Mouse (Mus musculus) gastrocnemius, adult 8-10 months (tissue): Measurements from ENCODE around the gene Acvr1b. TPM values are rescaled to one million over a fixed set of nuclear protein-coding genes. Genes with fewer than 3 reads are reported as not detected.

ENCODE experiments used
- DNase-seq, 2 experiments: peaks; one replicate each; pipeline ENCODE4 v3.0.0; 2022; ENCODE audit warnings: low spot score in 2 of 2
- total RNA-seq, 4 experiments: library from RNA; stranded (reverse); gene quantifications; 2 replicates each; pipeline ENCODE4 v1.2.4; 2022

Acvr1b gene
- total RNA-seq, 4 experiments from 2014 or later = 33.0 to 44.0 (median 39.4) TPM

GRCm38 (mm10) chr15:101196079-101196795, 22.4 kb downstream of the Acvr1b start:
- no peak for DNase-seq

DNA sequence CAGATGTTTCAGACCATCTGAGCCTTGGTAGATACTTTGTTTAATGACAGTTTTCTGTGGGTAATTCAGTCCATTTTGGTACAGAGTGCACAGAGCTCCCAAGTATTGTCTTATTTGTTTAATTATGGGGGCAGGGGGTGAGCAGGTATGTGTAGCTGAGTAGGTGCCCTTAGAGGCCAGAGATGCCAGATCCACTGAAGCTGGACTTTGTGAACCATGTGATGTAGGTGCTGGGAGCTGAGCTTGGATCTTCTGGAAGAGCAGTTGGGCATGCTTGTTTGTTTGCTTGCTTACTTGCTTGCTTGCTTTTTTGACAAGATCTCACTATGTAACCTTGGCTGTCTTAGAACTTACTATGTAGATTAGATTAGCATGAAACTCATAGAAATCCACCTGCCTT, 23.1 kb downstream of the Acvr1b start:
- no peak for DNase-seq

GRCm38 (mm10) chr15:101197497-101198179, 23.8 kb downstream of the Acvr1b start:
- DNase-seq = no peak

DNA sequence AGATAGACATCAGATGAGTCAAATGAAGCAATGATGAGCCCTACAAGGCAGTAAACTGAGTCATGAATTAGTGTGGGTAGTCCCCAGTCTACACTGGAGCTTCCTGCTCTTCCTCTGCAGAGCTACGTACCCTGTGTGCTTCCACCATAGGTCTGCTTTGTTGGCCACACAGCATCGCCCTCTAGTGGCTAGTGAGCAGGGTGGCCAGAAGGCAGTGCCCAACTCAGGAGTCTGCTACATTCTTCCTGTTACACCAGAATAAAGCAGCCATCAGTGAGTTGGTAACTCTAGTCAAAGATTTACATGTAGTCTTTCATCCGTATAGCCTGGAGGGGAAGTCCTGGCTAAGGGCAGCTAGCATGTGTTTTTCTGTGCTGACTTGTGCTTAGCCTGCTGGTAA, 24.4 kb downstream of the Acvr1b start:
- DNase-seq = peak in 1 of 2 experiments; percentile 54

GRCm38 (mm10) chr15:101198850-101199249, 25.0 kb downstream of the Acvr1b start:
- DNase-seq = no peak

DNA sequence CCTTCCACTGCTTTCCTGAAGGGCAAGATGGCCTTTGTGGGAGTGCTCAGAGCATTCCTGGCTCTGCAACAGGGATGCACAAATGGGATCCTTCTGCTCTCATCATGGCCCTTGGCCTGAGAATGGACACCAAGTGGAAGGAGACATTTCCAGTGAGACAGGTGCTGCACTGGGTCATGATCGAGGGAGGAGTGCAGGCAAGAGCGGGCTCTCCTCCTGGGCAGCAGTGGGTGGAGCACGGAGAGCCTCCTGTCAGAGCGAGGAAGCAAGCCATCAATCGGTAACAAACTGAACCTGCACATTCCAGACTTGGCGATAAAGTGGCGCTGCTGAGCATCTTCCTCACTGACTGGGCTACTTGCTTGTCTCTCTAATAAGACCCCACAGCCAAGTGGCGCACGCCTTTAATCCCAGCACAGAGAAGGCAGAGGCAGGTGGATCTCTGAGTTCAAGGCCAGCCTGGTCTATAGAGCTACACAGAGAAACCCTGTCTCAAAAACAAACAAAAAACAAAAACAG, 27.0 kb downstream of the Acvr1b start:
- no peak for DNase-seq

DNA sequence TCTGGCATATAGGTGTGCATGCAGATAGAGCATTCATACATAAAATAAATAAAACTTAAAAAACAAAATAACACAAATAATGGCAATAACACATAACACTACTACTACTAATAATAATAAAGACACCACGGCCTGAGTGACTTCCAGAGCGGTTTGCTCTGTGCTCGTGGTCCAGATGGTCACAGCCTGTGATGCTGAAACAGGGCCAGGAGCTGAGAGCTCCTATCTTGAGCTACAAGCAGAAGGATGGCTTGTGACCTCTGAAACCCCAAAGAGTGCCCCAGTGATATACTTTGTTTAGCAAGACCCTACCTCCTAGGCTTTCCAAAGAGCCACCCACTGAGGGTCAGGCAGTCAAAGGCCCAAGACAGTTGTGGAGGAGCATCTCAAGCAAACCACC, 27.5 kb downstream of the Acvr1b start:
- DNase-seq = no peak

- DNase-seq = no peak
Observed at GRCm38 (mm10) chr15:101203673-101204072, 29.8 kb downstream of the Acvr1b start.

DNA sequence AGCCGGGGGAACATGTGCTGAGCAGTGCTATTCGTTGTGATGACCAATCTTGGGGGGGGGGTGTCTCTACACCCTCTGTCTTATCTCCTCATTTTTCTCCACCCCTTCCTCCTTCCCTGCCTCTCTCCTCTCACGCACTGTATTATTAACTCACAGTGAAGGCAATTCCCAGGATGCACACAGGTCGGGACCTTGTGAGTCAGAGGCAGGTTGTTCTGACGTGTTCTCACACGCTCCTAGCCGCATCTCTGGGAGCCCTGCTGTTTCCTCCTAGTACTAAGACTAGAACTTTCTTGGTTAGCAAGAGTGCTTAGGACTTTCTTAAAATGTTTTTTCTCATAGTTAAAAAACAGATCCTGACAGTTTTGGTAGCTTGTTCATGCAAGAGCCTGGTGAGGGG, 30.9 kb downstream of the Acvr1b start:
- no peak for DNase-seq

DNA sequence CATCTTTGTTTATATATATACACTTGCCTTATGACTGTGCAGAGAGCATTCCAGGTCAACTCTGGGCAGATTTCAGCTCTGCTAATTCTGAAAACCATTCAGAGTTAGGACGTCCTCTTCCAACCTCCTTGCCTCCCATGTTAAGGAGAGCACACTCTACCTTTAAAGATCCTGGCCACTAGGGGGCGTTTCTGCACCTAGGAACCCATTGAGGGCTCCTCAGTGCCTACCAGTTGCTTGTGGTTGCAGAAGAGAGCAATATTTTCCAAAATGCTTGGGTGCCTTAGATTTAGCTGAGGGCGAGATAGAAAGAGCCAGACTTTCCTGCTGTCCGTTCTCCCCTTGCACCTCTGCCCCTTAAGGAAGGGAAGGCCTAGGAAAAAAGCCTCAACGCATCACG, 36.4 kb downstream of the Acvr1b start:
- DNase-seq = no peak

GRCm38 (mm10) chr15:101210998-101211613, 37.2 kb downstream of the Acvr1b start:
- no peak for DNase-seq

DNA sequence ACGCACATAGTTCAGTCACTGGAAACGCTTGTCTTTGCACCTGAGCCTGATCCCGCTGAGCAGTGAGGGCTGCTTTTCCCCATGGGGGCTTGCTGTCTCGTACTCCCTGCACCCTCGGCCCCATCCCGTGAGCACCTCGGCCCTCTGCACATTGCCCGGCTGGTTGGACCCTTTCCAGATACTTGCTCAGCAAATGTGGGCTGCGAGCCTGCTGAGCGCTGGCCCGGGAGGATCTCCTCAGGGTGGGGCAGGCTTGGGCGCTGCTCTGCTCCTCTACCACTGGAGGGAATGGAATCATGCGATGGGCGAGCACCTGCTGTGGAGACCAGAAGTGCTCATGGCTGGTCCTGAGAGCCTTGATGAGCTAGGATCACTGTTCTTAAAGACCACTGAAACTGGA, 38.6 kb downstream of the Acvr1b start:
- peak; percentile 63 to 74 for DNase-seq

DNA sequence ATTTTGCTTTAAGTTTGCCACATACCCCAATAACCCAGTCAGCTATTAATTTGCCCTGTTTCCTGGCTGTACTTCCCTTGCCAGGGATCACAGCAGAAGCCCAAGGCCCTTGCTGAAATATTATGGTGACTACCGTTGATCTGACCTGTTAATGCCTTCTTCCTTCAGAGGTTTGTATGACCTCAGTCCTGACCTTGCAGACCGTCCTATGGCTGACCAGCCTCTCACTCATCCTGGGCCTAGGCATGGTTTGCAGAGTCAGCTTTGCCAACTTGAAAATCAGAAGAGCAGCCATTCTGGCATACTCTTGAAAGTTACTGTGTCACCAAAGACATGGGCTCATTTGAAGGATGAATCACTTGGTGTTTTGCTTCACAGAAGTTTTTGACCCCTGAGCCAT, 41.3 kb downstream of the Acvr1b start:
- DNase-seq = no peak

DNA sequence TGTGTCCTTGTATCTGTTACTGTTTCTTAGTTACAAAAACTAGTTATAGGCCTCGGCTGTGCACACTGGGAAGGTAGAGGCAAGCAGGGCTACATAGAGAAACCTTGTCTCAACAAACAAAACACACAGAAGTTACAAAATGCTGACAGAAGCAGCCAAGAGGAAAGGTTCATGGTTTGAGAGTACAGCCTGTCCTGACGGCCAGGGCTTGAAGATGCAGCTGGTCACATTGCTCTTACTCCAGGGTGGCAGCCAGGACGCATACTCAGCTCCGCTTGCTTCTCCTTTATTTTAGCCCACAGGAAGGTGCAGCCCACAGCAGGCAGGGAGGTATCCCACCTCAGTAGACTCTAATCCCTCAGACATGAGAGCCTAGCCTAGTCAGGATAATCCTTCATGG, 42.2 kb downstream of the Acvr1b start:
- DNase-seq = no peak

DNA sequence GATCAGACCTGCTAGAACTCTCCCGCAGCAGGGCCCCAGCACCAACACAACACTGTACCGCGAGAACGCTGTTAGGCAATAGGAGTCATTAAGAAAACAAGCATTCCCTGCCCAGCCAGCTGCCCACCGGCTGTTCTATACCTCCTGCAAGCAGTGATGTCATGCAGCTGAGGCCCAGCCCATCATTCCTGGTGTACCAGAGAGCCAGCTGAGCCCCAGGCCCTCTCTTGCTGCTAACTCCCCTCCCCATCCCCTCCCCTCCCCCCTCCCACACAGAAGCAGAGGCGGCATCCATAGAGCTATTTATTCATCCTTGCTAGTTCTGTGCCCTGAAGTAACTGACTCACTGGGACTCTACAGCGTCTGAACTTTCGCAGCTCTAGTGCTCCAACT, 47.0 kb downstream of the Acvr1b start:
- DNase-seq = no peak

DNA sequence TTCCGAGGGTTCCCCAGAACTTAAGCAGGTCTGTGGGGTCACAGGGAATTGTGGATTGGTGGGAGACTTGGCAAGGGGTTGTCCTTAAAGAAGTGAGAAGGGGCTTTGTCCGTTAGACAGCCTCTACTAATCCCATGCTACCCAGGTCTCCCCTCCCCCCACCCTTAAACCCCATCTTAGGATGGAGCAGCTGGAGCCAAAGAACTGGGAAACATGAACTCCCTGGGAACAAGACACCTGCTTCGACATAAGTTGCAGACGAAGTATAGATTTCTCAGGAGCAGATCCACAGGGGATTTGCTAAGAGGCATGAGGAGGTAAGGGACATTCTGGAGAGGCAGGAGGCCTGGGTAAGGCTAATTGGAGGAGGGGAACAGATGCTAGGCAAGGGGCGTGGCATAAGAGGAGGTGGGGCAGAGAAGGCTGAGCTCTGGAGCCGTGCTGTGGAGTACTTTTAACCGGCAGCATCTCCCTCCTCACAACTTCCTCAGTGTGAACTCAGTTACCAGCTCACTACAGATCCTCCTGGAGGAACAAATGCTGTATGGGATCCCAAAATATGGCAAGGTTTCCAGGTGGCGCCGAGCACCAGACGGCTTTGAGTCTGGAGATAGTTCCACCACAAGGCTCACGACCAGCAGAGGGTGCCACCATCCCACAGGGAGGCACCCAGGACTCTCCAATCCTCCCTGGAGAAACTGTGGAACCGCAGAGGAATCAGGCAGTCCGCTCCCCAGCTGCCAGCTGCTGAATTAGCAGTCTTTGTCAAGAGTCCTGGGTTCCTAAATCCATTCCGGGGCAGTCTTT, 47.6 kb downstream of the Acvr1b start:
- DNase-seq = peak; percentile 83 to 87

DNA sequence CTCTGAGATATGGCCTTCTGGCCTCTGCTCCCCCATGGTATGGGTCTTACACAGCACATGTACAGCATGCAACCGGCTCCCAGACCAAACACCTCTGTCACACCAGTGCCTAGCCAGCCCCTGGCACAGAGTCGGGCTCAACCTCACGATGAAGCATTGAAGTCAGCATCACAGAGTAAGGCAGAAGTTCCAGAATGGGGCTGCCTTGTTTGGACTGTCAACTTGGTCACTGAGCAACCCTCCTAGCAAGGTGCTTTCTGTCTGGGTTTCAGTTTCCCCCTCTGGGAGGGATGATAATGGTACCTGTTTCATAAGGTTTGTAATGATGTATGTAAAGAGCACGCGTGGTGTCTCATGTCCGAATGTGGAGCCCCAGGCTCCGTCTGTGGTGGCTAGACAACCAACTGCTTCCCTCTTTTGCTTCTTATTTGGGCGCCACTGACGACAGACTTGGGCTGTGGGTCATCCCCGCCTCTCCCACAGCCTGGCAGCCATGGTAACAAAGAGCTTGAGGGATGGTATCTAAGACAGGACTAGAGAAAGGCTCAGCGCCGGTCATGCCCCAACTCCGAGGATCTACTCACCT, 49.1 kb downstream of the Acvr1b start:
- no peak for DNase-seq

DNA sequence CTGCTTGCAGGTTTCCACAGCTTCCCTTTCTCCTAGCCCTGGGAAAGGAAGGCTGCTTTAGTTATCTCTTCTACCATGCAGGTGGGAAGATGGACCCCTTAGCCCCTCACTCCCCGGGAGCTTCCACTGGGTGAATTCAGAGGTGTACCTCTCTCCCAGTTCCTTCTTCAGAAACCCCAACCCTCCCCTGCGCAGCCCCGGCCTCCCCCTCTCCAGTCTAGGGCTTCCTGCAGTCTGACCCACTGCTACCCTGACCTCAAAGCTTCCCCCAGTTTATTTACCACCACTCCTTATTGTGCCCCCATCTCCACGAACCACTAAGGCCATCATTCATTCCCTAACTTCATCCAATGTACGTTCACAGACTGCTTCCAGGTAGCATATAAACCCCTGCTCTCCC, 49.7 kb downstream of the Acvr1b start:
- no peak for DNase-seq

GRCm38 (mm10) chr15:101224006-101224906, 50.4 kb downstream of the Acvr1b start, which contains the start of gene Grasp:
TSS of gene Grasp (plus strand) at chr15:101224188.
- peak; percentile 89 to 91 for DNase-seq

- no peak for DNase-seq
Observed at GRCm38 (mm10) chr15:101224977-101225376, 51.1 kb downstream of the Acvr1b start.
